Mouse (Mus musculus) liver, embryonic 14.5 days (tissue): Measurements from ENCODE around the gene Rd3l. TPM values are rescaled to one million over a fixed set of nuclear protein-coding genes. Genes with fewer than 3 reads are reported as not detected.

Source experiments
- ATAC-seq: fragments of 200-750 bp; cut with Nextera tagmentation; 2 replicates; pipeline ENCODE4 v1.8.0; 2017; ENCODE audit warnings: moderate number of reproducible peaks, mild to moderate bottlenecking, moderate library complexity; ENCODE audit not compliant: insufficient read depth
- DNase-seq, 3 experiments: peaks; one replicate each; pipeline ENCODE4 v3.0.0-alpha.2; 2012 to 2013; ENCODE audit warnings: low read depth in 3 of 3, low spot score in 3 of 3
- H3K27ac ChIP-seq: fragments of 300-500 bp; sonication (generic); 2 replicates; pipeline ENCODE4 v1.5.1; 2014; ENCODE audit warnings: moderate library complexity, mild to moderate bottlenecking, control low read depth, inconsistent platforms
- H3K27me3 ChIP-seq: fragments of 300-500 bp; sonication (generic); 2 replicates; pipeline ENCODE4 v1.6.1; 2014; ENCODE audit warnings: mild to moderate bottlenecking, low read length, moderate library complexity; ENCODE audit not compliant: control insufficient read depth, insufficient read depth
- H3K36me3 ChIP-seq: fragments of 300-500 bp; sonication (generic); replicated peaks from 2 replicates; pipeline ENCODE4 v1.6.1; 2014; ENCODE audit warnings: low read depth; ENCODE audit not compliant: control insufficient read depth, insufficient read depth
- H3K4me1 ChIP-seq, 2 experiments: fragments of 200-500 bp in 1 of 2; fragments of 300-500 bp in 1 of 2; sonication (generic) in 1 of 2; replicated peaks; 2 replicates each; pipeline ENCODE4 v1.6.1; 2012 to 2014; ENCODE audit warnings: antibody characterized with exemption in 1 of 2, inconsistent platforms in 1 of 2, low read length in 1 of 2; ENCODE audit not compliant: control insufficient read depth in 2 of 2, insufficient read depth in 2 of 2
- H3K4me2 ChIP-seq: fragments of 300-500 bp; sonication (generic); 2 replicates; pipeline ENCODE4 v1.6.1; 2014; ENCODE audit warnings: low read depth, mild to moderate bottlenecking, control low read depth, moderate library complexity
- H3K4me3 ChIP-seq, 2 experiments: fragments of 200-500 bp in 1 of 2; fragments of 300-500 bp in 1 of 2; sonication (generic) in 1 of 2; 2 replicates each; pipeline ENCODE4 v1.5.1; 2012 to 2014; ENCODE audit warnings: low read depth in 2 of 2, low read length in 2 of 2, mild to moderate bottlenecking in 2 of 2, control low read depth in 1 of 2, inconsistent platforms in 1 of 2, moderate library complexity in 1 of 2; ENCODE audit not compliant: insufficient read depth in 1 of 2
- H3K9ac ChIP-seq: fragments of 300-500 bp; sonication (generic); replicated peaks from 2 replicates; pipeline ENCODE4 v1.6.1; 2014; ENCODE audit warnings: mild to moderate bottlenecking, control low read depth, moderate library complexity
- H3K9me3 ChIP-seq: fragments of 300-500 bp; sonication (generic); 2 replicates; pipeline ENCODE4 v1.6.1; 2016; ENCODE audit warnings: low read length, mixed read lengths; ENCODE audit not compliant: control insufficient read depth
- CTCF ChIP-seq: IDR thresholded peaks from 2 replicates; pipeline ENCODE4 v1.5.1; 2016; ENCODE audit warnings: antibody characterized with exemption, low read depth, control low read depth
- EP300 ChIP-seq: IDR thresholded peaks from 2 replicates; pipeline ENCODE4 v1.6.1; 2016; ENCODE audit warnings: antibody characterized with exemption, low read depth
- WGBS: fragments of 180-500 bp; shearing (Covaris S2); extraction: QIAGEN DNeasy Blood & Tissue Kit; methylation state at CpG from one replicate; pipeline ENCODE4 v1.1.7; 2014; ENCODE audit not compliant: insufficient replicate concordance; 5-methylcytosine and 5-hydroxymethylcytosine counted together
- polyA plus RNA-seq, 2 experiments: library from polyadenylated mRNA; depleted of rRNA in 1 of 2; stranded (reverse) in 1 of 2; unstranded in 1 of 2; fragments of >200 nt; fragmentation: Nextera tagmentation in 1 of 2; extraction: Ambion mirVana in 1 of 2; gene quantifications; 2 replicates each; pipeline versions ENCODE4 v1.2.1 to v1.2.3; 2012 to 2014

Rd3l gene
- polyA plus RNA-seq, 2 experiments = not detected

DNA sequence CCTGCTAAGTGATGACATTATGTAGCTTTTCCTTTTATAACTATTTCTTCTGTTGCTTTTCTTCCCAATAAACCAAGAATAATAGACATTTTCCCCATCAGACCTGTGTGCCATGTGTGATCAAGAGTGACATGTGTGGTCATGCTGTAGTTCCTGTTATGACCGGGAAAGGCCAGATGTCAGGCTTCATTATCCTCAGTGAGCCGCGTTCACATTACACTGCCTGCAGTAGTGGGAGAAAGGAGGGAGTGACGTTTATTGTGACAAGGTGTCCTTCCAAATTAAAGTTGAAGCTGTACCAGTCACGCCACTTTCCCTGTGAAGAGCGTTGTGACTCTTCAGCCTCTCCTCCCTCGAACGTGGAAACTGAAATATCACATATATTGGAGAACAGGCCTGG is 714 bp upstream of the Rd3l start:
- 51% methylated on average over 8 of the region's 8 CpGs for WGBS
- no peak overlapping the region for H3K4me2 ChIP-seq
- no peak overlapping the region for H3K4me3 ChIP-seq
- no peaks in the 10 kb centered on the region for H3K36me3 ChIP-seq
- TF ChIP-seq EP300 (no peak), CTCF (no peak)
- no peak overlapping the region for H3K9ac ChIP-seq
- no peaks in the 10 kb centered on the region for H3K27me3 ChIP-seq
- no peak overlapping the region for H3K27ac ChIP-seq
- H3K9me3 ChIP-seq = no peaks in the 10 kb centered on the region
- DNase-seq = no peak
- no peak for ATAC-seq
- H3K4me1 ChIP-seq = no peaks in the 10 kb centered on the region

- WGBS = 30% methylated on average over 6 of the region's 6 CpGs
- Histone ChIP-seq H3K9me3 (no peaks in the 10 kb centered on the region), H3K4me3 (no peak overlapping the region), H3K27me3 (no peaks in the 10 kb centered on the region), H3K27ac (no peak overlapping the region), H3K9ac (no peak overlapping the region), H3K4me1 (no peaks in the 10 kb centered on the region), H3K4me2 (no peak overlapping the region), H3K36me3 (no peaks in the 10 kb centered on the region)
- DNase-seq (no peak), ATAC-seq (no peak)
- TF ChIP-seq CTCF (no peak), EP300 (no peak)
These were observed 2.8 kb downstream of the Rd3l start for GRCm38 (mm10) chr12:111978274-111978673.

DNA sequence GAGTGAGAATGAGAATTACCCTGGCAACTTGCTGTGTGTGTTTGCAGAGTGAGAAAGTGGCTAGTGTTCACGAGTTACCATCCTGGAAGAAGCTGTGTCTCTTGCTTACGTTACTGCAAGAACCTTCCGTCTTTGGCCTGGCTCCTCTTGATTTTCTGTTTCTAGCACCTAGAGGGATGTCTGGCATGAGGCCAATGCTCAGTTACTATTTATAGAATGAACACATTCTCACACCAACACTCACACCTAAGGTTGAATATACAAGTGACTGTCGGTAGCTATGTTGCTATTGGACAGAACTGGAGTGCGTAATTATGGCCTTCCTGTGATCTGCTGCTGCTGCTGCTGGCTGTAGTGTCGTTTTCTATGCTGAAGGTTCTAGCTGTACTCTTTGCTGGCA is 4.0 kb downstream of the Rd3l start:
- DNase-seq = no peak
- 70% methylated on average over 6 of the region's 6 CpGs for WGBS
- ATAC-seq = no peak

GRCm38 (mm10) chr12:111974578-111974977 is 6.5 kb downstream of the Rd3l start:
- Histone ChIP-seq H3K27ac (no peak overlapping the region), H3K36me3 (no peaks in the 10 kb centered on the region), H3K27me3 (no peaks in the 10 kb centered on the region), H3K4me1 (no peaks in the 10 kb centered on the region), H3K9ac (no peak overlapping the region), H3K9me3 (no peaks in the 10 kb centered on the region), H3K4me2 (no peak overlapping the region), H3K4me3 (no peak overlapping the region)
- TF ChIP-seq EP300 (no peak), CTCF (no peak)
- ATAC-seq (no peak), DNase-seq (no peak)
- 53% methylated on average over 6 of the region's 6 CpGs for WGBS

More for the DNA sequence above, 4.0 kb downstream of the Rd3l start:
- H3K4me2 ChIP-seq = no peak overlapping the region
- no peak overlapping the region for H3K4me3 ChIP-seq
- H3K9me3 ChIP-seq = no peaks in the 10 kb centered on the region
- no peak overlapping the region for H3K27ac ChIP-seq
- H3K27me3 ChIP-seq = no peaks in the 10 kb centered on the region
- H3K4me1 ChIP-seq = no peaks in the 10 kb centered on the region
- H3K36me3 ChIP-seq = no peaks in the 10 kb centered on the region
- H3K9ac ChIP-seq = no peak overlapping the region
- TF ChIP-seq EP300 = no peak

- TF ChIP-seq CTCF (no peak), EP300 (no peak)
- Histone ChIP-seq H3K9ac (no peak overlapping the region), H3K27me3 (no peaks in the 10 kb centered on the region), H3K4me2 (no peak overlapping the region), H3K4me3 (no peak overlapping the region), H3K36me3 (no peaks in the 10 kb centered on the region), H3K9me3 (no peaks in the 10 kb centered on the region), H3K27ac (no peak overlapping the region), H3K4me1 (no peaks in the 10 kb centered on the region)
- 77% methylated on average over 10 of the region's 10 CpGs for WGBS
- no peak for DNase-seq
- no peak for ATAC-seq
These were observed 8.6 kb downstream of the Rd3l start for GRCm38 (mm10) chr12:111972504-111972903.
